Mouse (Mus musculus) adipocyte (in vitro differentiated cells): ENCODE measurements around the gene R3hcc1l.

Experiments
- DNase-seq: peaks from one replicate; pipeline ENCODE4 v3.0.0-alpha.2; 2016; ENCODE audit warnings: low spot score

Gene R3hcc1l

DNA sequence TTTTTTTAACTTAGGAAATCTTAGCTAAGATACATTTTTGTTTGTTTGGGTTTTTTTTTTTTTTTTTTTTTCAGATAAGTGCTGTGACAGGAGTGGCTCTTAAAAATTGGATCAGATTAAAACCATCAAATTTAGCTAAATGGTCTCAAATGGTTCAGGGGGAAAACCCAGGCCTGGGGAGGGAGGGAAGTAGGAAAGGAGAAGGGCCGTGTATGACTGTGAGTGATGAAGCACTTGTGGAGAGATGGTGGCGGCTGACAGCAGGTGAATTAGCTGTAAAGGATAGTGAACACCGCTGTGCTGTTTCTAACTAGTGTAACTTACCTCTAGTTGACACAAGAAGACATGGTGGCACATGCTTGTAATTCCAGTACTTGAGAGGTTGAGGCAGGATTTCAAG, 40.1 kb downstream of the R3hcc1l start:
- DNase-seq, result no peak

DNA sequence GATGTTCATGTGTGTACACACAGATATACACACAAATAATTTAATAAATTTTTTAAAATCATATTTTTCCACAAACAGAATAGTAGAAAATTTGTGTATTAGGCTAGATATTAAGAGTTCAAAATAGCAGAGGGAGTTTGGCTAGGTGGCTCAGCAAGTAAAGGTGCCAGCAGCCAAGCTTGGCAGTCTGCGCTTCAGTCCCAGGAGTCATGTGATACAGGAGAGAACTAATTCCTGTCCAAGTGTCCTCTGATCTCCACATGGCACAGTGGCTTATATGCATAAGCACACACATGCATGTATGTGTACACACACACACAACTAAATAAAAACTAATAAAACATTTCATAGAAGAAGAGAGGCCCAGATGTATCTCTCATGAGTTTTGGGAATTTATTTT, 43.4 kb downstream of the R3hcc1l start:
- no peak for DNase-seq

DNA sequence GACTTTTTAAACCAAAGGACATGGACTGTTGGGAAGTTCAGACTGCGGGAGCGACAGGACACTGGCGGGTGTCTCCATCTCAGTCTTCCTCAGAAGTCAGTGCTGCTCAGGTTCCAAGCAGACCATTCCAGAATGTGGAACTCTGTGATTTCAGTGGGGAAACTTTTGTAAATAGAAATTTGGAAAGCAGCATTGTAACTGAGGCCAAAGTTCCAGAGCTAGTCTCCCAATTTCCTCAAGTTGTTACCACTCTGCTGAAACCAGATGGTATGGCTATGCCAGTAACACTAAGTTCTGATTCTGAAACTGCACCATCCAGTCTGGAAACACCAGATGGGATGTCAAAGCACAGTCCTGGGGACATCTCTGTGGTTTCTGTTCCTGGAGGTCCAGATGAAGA, 44.4 kb downstream of the R3hcc1l start:
- DNase-seq, result no peak

DNA sequence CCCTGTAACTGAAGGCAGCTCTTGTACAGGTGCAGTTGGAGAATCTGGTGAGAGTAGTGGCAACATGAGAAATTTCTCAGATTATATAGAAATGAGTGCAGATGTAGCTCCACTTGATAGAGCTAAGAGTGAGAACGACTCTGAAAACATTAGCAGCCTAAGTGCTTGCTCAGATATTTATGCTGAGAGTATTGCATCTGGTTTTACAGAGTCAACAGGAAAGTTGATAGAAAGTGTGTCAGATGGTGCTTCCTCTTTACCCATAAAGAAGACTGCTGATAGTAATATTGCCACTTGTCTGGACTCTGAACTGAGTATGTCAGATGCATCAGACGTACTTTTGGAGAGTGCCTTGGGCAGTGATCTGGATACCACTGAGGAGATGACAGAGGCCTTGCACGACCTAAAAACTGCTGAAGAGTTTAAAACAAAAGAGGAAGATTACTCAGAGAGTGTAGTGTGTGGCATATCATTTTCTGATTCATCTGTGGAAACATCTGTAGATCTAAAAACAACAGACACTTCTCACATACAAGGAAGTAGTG, 45.2 kb downstream of the R3hcc1l start:
- DNase-seq, result no peak

DNA sequence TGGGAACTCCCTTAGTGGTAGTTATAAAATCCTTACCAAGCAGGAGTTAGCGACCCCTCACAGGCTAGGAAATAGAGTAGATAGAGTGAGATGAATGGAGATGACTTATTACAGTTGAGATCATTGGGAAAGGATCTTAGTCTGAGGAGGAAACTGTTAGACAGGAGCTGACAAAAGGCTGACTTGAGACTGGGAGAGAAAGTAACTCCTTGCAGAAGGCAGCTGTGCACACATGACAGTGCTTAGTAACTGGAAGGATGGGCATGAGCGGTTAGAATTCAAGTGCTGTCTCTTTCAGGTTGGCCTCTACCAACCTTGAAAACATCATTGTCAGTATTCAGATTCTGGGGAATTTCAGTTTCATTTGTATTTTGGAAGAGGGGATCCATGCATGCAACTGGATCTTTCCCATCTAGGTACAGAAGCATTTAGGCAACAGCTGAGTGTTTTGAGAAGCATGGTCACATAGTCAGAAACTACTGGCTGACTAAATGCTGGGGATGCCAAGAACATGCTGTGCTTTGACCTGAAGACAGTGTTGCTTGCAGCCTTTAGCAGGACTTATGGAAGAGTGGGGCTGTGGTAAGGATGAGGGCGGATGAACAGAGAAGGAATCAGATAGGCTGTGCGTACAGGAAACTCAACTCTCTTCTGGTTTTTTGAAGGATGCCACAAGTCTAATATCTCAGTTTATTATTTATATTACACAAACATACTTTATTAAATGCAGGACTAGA, 47.9 kb downstream of the R3hcc1l start:
- DNase-seq, result peak; percentile 47

DNA sequence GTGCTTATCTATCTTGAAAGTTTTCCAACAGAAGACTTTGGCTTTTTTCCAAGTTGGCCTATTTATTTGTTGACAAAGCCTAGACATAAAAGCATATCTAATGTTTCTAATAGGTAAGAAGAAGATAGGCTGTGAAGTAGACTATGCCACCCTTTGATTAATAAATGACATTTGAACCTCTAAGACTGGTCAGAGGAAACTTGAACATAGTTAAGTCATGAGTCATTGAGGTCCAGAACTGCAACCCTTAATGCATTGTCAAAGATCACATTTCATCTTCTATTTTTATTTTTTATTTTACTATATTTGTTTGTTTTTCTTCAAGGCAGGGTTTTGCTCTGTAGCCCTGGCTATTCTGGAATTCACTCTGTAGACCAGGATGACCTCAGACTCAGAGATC, 48.5 kb downstream of the R3hcc1l start:
- DNase-seq, result no peak

DNA sequence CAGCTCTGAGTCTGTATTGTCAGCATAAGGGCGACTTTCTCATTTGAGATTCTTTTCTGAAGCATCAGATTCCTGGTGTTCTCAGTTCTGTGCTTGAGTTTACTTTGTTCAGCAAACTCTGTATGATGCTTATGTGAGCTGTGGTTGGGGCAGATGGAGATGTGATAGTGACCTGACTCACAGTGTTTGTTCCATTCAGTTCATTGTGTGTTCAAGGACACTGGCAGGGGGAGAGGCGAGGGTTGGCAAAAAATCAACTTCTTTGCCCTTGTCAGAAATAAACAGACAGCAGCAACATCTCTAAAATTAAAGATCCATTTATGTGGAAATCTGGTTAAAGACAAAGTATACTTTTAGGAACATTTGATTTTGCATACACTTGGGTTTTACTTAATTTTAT, 50.5 kb downstream of the R3hcc1l start:
- no peak for DNase-seq

DNA sequence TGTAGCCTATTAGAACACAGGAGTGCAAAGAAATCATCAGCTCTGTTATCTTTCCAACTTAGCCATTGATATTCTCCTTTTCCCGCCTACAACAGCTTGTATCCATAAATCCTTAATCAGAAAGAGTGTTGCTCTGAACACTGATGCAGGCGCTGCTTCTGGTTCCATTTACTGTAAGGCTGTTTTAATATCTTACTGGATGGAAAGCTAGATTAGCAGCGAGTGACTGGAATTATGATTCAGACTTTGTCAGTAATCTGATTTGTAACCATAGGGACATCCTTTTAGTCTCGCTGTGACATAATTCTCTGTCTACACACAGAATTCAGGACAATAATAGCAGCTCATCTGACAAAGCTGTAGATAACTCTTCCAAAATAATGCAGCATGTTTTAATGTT, 52.7 kb downstream of the R3hcc1l start:
- DNase-seq, result no peak

DNA sequence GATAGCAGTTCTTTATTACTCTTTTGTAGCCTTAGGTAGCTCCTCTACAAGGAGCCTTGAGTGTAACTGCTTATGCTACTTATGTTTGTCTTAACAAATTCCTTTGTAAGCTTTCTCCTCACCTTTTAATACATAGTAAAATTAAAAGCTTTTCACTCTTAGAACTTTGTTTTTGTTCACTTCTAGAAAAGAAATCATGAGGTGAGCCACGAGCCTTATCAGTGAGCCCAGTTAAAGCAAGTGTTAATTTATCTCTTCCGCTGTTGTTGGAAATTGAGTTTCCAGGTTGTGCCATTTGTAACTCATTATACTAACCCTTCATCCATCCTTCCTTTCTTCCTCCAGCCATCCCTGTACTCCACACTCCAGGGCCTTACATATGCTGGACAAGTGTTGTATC, 56.8 kb downstream of the R3hcc1l start:
- DNase-seq, result no peak

DNA sequence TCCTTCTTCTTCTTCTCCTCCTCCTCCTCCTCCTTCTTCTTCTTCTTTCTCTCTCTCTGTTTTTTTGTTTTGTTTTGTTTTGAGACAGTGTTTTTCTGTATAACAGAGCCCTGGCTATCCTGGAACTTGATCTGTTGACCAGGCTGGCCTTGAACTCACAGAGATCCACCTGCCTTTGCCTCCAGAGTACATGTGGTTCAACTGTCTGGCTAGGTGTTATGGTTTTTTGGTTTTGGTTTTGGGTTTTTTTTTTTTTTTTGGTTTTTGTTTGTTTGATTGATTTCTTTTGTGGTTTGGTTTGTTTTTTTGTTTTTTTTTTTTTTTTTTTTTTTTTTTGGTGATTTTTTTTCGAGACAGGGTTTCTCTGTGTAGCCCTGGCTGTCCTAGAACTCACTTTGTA, 58.3 kb downstream of the R3hcc1l start:
- DNase-seq, result no peak

DNA sequence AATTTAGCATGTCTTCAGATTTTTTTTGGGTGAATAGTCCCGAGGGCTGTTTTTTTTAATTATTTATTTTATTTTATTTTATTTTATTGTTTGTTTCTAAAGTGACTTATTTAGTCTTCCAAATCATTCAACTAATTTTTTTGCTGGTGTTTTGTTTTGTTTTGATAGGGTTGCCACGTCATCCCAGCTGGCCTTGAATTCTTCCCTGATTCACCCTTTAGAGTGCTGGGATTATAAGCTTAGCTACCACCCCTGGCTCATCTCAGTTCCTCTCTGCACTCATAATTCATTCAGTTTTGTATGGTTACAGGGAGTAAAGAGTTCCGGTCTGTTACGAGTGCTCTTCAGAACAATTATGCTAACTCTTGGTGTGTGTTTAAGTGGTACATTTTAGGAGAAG, 60.1 kb downstream of the R3hcc1l start:
- DNase-seq, result no peak

DNA sequence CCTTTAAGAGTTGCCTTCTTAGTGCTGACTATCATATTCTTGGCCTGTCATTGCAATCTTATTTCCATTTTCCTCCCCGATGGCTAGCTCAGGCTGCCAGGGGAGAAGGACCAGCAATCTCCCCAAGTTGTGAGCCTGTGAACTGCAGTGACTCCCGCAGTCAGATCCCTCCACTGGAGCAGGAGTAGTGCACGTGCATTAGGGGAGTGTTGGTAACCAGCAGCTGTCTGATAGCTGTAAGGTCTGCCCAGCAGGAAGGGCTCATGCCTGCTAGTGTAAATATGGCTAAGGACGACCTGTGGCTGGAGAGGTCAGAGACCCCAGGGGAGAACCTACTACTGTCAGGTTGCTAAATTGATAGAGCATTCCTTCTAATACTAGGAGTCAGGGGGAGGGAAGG, 62.1 kb downstream of the R3hcc1l start:
- DNase-seq, result no peak

DNA sequence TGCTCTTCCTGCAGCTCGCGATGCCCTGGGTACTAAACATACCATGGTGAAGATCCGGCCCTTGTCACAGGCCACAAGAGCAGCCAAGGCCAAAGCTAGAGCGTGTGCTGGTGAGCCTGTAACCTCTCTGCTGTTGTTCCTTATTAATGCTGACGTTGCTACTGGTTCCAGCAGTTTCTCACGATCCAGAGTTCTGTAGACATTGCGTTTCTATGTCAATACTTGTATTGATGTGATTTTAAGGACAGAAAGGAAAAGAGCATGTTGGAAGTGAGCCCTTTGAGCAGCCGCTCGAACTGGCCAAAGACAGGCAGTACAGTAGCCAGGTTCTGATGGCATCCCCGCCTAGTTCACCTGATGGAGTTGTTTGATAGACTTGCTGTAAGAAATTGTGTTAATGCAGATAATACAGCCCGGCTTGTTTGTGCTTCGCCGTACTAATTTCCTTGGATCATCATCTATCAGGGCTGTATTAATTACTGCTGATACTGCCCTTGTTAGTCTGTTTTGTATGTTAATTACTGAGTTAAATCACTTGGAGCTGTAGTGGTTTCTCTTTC, 64.3 kb downstream of the R3hcc1l start:
- no peak for DNase-seq

DNA sequence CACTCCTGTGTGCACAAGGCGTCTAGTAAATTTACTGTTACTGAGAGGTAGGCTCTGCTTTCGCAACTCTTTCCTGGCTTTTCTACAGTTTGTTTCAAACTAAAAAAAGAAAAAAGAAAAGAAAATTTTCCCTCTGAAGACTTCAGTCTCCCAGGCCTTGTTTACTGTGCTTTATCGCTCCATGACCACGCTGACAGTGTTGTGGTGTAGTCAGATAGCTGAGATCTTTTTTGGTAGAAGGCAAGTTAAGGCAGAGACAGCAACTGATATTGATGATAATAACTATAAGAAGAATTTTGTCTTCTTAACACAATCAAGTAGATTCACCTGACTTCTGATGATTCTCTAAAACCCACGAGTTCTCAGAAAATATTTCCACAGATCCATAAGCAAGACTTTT, 65.1 kb downstream of the R3hcc1l start:
- DNase-seq, result no peak

DNA sequence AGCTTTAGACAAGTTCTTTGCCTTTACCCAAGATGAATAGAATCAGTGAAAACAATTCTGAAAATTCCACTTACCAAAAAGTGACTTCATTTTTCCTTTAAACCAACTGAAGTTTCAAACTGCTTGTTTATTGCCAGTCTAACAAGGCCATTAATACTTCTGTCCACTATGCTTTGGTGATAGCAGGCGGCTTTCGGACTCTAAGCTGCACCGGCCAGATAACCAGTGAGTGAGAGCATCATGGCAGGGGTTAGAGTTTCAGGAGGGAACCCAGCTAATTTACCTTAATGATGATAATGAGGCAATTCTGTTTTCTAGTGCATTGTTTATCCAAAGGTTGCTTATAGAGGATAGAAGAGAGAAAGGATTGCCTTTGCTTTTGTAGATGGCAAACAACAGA, 65.6 kb downstream of the R3hcc1l start:
- no peak for DNase-seq

DNA sequence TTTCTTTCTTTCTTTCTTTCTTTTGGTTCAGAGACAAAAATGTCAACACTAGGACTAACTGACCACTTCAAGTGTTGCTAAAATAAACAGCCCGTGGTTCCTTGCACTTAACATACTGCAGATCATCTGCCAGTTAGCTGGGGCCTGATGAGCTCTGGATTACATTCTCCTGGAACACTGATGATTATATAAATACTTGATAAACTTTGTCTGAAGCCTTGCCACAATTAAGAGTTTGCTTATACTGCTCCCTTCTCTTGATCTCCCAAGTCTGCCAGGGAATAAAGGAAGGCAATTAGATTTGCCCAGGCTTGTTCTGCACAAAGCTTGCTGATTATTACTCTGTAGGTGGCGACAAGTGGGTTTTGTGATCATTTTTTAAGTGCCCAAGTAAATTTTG, 69.1 kb downstream of the R3hcc1l start:
- no peak for DNase-seq

DNA sequence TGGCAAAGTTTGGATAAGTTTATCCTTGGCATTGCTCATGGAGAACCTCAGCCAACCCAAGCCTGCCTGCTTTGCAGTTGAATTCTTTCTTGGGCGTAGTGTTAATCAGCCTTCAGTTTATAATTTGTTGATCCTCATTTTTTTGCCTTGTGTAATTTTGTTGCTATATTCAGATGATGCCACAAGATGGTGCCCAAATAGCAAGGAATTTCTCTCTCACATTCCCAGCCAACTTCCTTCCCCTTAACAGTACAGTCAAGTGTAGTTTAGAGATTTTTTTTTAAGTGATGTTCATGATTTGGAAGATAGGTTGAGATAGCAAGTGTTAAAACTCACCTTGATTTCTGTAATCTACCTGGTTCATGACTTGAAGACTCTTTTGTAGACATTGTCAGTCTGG, 70.7 kb downstream of the R3hcc1l start:
- peak; percentile 61 for DNase-seq

DNA sequence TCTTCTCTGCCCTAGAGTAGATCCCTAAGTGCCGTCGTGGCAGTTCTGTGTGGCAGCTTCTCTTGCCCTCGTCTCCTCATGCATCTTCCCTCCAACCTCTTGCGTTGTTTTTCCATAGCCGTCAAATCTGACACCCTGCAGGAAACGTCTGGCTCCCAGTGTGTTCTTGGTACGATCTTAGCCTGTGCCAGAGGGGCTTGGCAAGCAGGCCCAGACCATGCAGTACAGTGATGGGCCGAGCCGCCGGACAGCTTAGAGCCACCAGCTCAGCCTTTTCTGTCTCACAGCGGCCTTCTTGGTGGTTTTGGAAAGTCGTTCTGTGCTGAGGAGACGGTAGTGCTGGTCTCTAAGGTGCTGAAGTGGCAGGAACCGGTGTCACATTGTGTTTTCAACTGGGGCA, 73.0 kb downstream of the R3hcc1l start:
- DNase-seq, result no peak

DNA sequence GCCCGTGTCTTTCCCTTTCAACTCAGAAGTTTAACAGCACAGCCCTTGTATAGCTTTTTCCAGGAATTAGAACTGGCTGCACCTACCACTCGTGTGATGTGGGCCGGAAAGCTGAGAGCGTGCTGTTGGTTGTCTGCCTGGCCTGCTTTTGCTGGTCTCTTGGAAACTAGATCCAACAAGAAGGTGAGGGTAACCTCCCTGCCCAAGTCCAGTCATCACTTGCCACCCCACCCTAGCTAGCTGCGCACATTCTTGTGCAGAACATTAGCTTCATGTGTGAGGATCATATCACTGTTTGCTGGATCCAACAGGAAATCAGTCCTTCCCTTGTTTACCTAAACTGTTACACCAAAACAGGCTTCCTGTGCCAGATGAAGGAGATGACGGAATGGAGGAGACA, 74.9 kb downstream of the R3hcc1l start:
- DNase-seq, result no peak

DNA sequence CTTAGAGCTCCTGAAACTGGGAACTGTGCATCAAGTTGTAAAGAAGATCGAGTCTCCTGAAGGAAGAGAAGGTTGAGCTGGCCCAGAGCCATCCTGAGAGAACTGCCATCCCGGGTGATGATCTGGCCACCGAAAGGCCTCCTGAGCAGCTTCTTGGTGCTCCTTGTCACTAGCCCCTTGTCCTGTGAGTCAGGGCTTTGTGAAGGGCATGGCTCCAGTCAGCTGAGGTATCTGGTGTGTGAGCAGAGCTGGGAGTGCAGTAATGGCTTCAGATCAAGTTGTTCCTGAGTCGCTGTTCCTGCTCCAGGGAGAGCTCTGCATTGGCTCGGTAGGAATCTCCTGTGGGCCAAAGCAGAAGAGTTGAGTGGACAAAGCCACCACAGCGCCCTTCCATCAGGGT, 76.5 kb downstream of the R3hcc1l start:
- DNase-seq, result no peak

DNA sequence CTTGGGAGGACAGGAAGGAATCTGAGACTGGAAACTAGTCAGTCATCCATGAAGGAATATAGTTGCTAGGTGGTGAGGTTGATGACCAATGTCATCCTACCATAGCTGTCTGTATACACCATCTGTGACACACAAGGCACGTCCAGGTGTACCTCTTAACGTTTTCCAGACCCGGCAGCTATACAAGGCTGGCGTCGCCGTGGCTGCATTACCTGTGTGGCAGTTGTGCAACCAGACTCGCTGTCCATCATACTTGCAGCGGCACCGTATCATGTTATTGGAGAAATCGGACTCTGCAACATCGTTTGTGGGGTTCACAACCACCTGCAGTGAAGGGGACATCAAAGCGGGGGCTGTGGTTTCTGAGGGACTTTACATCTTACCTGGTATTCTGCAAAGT, 78.7 kb downstream of the R3hcc1l start:
- DNase-seq, result no peak

DNA sequence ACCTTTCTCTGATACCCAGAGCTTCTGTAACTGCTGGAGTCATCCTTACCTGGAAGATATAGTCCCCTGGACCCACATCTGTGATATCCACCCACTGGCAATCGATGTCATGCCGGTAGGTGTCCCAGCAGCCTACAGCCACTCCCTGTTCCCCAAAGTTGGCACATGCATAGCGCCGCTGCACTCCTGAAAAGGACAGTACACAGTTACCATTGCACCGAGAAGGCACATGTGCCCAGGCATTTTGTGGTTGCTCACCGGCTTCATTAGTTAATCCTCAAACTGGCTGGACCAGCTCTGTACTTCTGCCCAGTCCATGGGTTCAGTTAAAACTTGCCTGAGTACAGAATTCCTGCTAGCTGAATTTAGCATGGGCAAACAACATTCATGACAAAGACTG, 79.3 kb downstream of the R3hcc1l start:
- no peak for DNase-seq

DNA sequence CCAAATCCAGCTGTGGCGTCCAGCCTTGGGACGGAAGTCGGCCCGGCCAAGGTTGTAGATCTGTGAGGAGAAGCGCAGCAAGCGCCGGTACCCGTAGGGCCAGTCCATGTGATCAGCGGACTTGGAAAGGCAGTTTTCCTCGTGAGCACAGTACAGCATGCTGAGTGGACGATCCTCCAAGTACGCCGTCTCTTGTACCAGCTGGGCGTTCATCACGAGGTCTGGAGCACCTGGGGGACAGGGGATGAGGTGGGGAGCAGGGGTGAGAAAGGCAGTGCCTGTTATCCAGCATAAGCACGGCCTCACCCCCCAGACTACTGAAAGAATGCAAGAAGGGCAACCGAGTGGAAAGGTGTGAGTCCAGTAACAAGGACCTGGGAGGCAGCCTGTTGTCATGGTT, 81.3 kb downstream of the R3hcc1l start:
- DNase-seq, result no peak

DNA sequence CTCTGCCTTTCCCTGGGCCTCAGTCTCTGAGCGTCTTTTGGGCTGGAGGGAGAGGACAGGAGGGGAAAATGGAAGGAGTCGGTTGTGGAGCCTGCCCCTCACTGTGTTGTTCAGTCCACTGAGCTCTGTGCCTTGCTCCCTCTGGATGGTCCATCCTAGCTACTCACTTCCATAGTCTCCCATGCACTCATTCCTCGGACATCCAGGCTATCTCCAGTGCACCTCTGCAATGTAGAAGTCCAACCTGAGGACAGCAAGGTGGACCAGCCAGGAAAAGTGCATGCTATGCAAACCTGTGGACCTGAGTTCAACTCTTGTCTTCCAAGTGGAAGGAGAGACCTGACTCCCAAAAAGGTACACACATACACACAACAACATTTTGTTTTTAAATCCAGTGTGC, 82.0 kb downstream of the R3hcc1l start:
- no peak for DNase-seq
